In the genomic region with DNA sequence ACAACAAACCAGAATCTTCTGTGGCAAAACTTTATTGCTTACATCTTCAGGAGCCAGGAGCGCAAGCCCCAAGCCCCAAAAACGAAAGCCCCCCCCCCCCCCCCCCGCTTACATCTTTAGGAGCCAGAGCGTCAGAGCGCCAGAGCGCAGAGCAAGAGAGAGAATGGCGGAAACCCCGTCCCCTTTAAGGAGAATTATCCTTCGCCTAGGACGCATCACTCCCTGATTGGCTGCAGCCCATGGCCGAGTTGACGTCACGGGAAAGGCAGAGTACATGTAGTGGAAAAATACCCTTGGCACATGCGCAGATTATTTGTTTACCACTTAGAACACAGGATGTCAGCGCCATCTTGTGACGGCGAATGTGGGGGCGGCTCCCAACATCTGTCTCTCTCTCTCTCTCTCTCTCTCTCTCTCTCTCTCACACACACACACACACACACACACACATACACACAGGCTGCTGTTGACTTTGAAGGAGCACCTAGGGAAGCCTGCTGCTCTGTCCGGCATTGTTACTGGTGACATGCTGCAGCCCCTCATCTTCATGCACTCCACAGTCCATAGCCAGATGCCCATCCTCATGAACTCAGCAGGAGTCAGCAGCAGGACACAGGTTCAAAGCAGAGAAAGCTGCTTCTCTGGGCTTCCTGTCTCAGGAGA, we compare ENCODE assay signal across 7 mouse cellular contexts. TPM values are rescaled to one million over a fixed set of nuclear protein-coding genes. Genes with fewer than 3 reads are reported as not detected.
A peak's percentile ranks its signal among the peaks of the same experiment; 100 is the strongest.
DNase-seq lines count a peak whose midpoint lies in the region; ATAC-seq and TF ChIP-seq lines count a peak whose summit lies in the region.
"Not testable (repeated sequence)": the region's sequence is repeated elsewhere in the genome, so short reads cannot be mapped to it uniquely, and the experiment has no call there.

No protein-coding gene starts in this region.

- 62% methylated on average over 12 of the region's 19 CpGs for WGBS in forebrain, embryonic 14.5 days
- WGBS in hindbrain, embryonic 10.5 days, result 71% methylated on average over 16 of the region's 19 CpGs
- 67% methylated on average over 12 of the region's 19 CpGs for WGBS in kidney, embryonic 15.5 days
- WGBS in liver, embryonic 15.5 days (ENCODE audit: insufficient replicate concordance), result 75% methylated on average over 16 of the region's 19 CpGs
- WGBS in midbrain, embryonic 14.5 days, result 84% methylated on average over 12 of the region's 19 CpGs

- H3K27ac ChIP-seq in forebrain, embryonic 14.5 days (ENCODE audit: low read depth, low read length), result peak overlapping the region; percentile 11; the same call in 1 of the 2 replicates
- H3K27ac ChIP-seq in hindbrain, embryonic 10.5 days, result peak overlapping the region; percentile 80
- peak overlapping the region; percentile 59 for H3K27ac ChIP-seq in kidney, embryonic 15.5 days
- peak overlapping the region; percentile 72 for H3K27ac ChIP-seq in liver, embryonic 15.5 days (replicated peaks)
- H3K27ac ChIP-seq in midbrain, embryonic 14.5 days (replicated peaks; ENCODE audit: low read depth, low read length), result peak overlapping the region; percentile 45; the same call in 1 of the 2 replicates

- not testable (repeated sequence) for H3K9me3 ChIP-seq in forebrain, embryonic 14.5 days (replicated peaks; ENCODE audit: control insufficient read depth, low read length); hindbrain, embryonic 10.5 days; kidney, embryonic 15.5 days (replicated peaks); liver, embryonic 15.5 days (replicated peaks); midbrain, embryonic 14.5 days (ENCODE audit: control insufficient read depth, low read length)

- not testable (repeated sequence) for TF ChIP-seq POLR2A in brain, embryonic 14.5 days (IDR thresholded peaks at IDR 0.05; ENCODE audit: borderline replicate concordance, extremely low read depth, insufficient read depth, insufficient read length, poor library complexity, severe bottlenecking)

- peak; percentile 41 for DNase-seq in brain, embryonic 14.5 days (ENCODE audit: low read depth)
- DNase-seq in forebrain, embryonic 14.5 days (ENCODE audit: low spot score), result peak; percentile 4
- peak; percentile 7 for DNase-seq in hindbrain, embryonic 10.5 days (ENCODE audit: low spot score)
- peak; percentile 8 for DNase-seq in midbrain, embryonic 14.5 days
- peak; percentile 51 for DNase-seq in retina, postnatal 1 day

- peaks cover 83% of the 10 kb centered on the region for H3K36me3 ChIP-seq in forebrain, embryonic 14.5 days (ENCODE audit: control insufficient read depth, insufficient read depth, low read length)
- peaks cover 92% of the 10 kb centered on the region for H3K36me3 ChIP-seq in hindbrain, embryonic 10.5 days
- peaks cover 89% of the 10 kb centered on the region for H3K36me3 ChIP-seq in kidney, embryonic 15.5 days
- peaks cover 96% of the 10 kb centered on the region for H3K36me3 ChIP-seq in liver, embryonic 15.5 days (replicated peaks)
- peaks cover 87% of the 10 kb centered on the region for H3K36me3 ChIP-seq in midbrain, embryonic 14.5 days (ENCODE audit: control insufficient read depth, insufficient read depth, low read length)

- H3K4me3 ChIP-seq in forebrain, embryonic 14.5 days (ENCODE audit: low read depth, low read length); midbrain, embryonic 14.5 days (replicated peaks; ENCODE audit: low read depth, low read length): not testable (repeated sequence)
- H3K4me3 ChIP-seq in hindbrain, embryonic 10.5 days, result peak overlapping the region; percentile 33
- peak overlapping the region; percentile 31 for H3K4me3 ChIP-seq in kidney, embryonic 15.5 days (replicated peaks)
- peak overlapping the region; percentile 39; the same call in 1 of the 2 replicates for H3K4me3 ChIP-seq in liver, embryonic 15.5 days (replicated peaks)

- H3K9ac ChIP-seq in forebrain, embryonic 14.5 days (ENCODE audit: low read length); kidney, embryonic 15.5 days; liver, embryonic 15.5 days; midbrain, embryonic 14.5 days (replicated peaks; ENCODE audit: low read length): not testable (repeated sequence)

- H3K4me1 ChIP-seq in forebrain, embryonic 14.5 days (ENCODE audit: control insufficient read depth, insufficient read depth, low read length); hindbrain, embryonic 10.5 days (replicated peaks); kidney, embryonic 15.5 days; liver, embryonic 15.5 days (replicated peaks); midbrain, embryonic 14.5 days (ENCODE audit: control insufficient read depth, insufficient read depth, low read length): not testable (repeated sequence)

- H3K27me3 ChIP-seq in forebrain, embryonic 14.5 days (replicated peaks; ENCODE audit: control insufficient read depth, insufficient read depth, low read length); hindbrain, embryonic 10.5 days (ENCODE audit: insufficient read depth, poor library complexity, severe bottlenecking); kidney, embryonic 15.5 days; liver, embryonic 15.5 days; midbrain, embryonic 14.5 days (ENCODE audit: control insufficient read depth, insufficient read depth, low read length): not testable (repeated sequence)

- not testable (repeated sequence) for H3K4me2 ChIP-seq in forebrain, embryonic 14.5 days (ENCODE audit: low read length)
- peak overlapping the region; percentile 36 for H3K4me2 ChIP-seq in kidney, embryonic 15.5 days
- H3K4me2 ChIP-seq in liver, embryonic 15.5 days, result peak overlapping the region; percentile 23; the same call in 1 of the 2 replicates
- peak overlapping the region; percentile 21; the same call in 1 of the 2 replicates for H3K4me2 ChIP-seq in midbrain, embryonic 14.5 days (ENCODE audit: low read length)

- TF ChIP-seq CTCF in brain, embryonic 14.5 days (IDR thresholded peaks at IDR 0.05; ENCODE audit: borderline replicate concordance, extremely low read depth, insufficient read depth, insufficient read length), result not testable (repeated sequence)

- ATAC-seq in forebrain, embryonic 14.5 days, result peak; percentile 58
- peak; percentile 43; the same call in 1 of the 2 replicates for ATAC-seq in kidney, embryonic 15.5 days (replicated peaks; ENCODE audit: low FRiP score)
- peak; percentile 47; the same call in 1 of the 2 replicates for ATAC-seq in liver, embryonic 15.5 days (ENCODE audit: insufficient read depth)
- ATAC-seq in midbrain, embryonic 14.5 days (ENCODE audit: low FRiP score, low TSS enrichment), result not testable (repeated sequence)

RNA-seq across cellular contexts. Expression of gene Trafd1, which starts 55.1 kb away (rescaled TPM):
- 157 and 195 TPM in 2 replicates for polyA plus RNA-seq in brain, embryonic 14.5 days (2012; rRNA removed)
- 129 and 140 TPM in 2 replicates for polyA plus RNA-seq in forebrain, embryonic 14.5 days (2014; fragmentation: Nextera tagmentation; extraction: Ambion mirVana)
- 70.8 and 96.2 TPM in 2 replicates for polyA plus RNA-seq in hindbrain, embryonic 10.5 days (2016; fragmentation: Nextera tagmentation; extraction: Ambion mirVana)
- 51.2 and 55.6 TPM in 2 replicates for polyA plus RNA-seq in kidney, embryonic 15.5 days (2015; fragmentation: Nextera tagmentation; extraction: Ambion mirVana)
- polyA plus RNA-seq in liver, embryonic 15.5 days (2015; fragmentation: Nextera tagmentation; extraction: Ambion mirVana), result 22.8 and 25.9 TPM in 2 replicates
- polyA plus RNA-seq in midbrain, embryonic 14.5 days (2014; fragmentation: Nextera tagmentation; extraction: Ambion mirVana), result 137 and 146 TPM in 2 replicates

Comparison
In these comparisons a context has a peak if more than half of its experiments do, and no peak if none do; other contexts are left out.
1. H3K27ac ChIP-seq: peak in every context shown above with its lines; median percentile 80 in hindbrain, embryonic 10.5 days; 72 in liver, embryonic 15.5 days; 59 in kidney, embryonic 15.5 days; 45 in midbrain, embryonic 14.5 days; 11 in forebrain, embryonic 14.5 days.